Mouse (Mus musculus) hindbrain, embryonic 13.5 days (tissue): ENCODE measurements around the gene Parva. TPM values are rescaled to one million over a fixed set of nuclear protein-coding genes. Genes with fewer than 3 reads are reported as not detected.

Experiments
- ATAC-seq: fragments of 200-750 bp; cut with Nextera tagmentation; 2 replicates; pipeline ENCODE4 v1.8.0; 2017; ENCODE audit warnings: moderate TSS enrichment; ENCODE audit not compliant: low FRiP score
- H3K27ac ChIP-seq: fragments of 300-500 bp; sonication (generic); 2 replicates; pipeline ENCODE4 v1.5.1; 2015; ENCODE audit warnings: inconsistent platforms, mild to moderate bottlenecking, moderate library complexity
- H3K27me3 ChIP-seq: fragments of 300-500 bp; sonication (generic); 2 replicates; pipeline ENCODE4 v1.6.1; 2015; ENCODE audit warnings: mild to moderate bottlenecking, inconsistent platforms
- H3K36me3 ChIP-seq: fragments of 300-500 bp; sonication (generic); 2 replicates; pipeline ENCODE4 v1.6.1; 2015; ENCODE audit warnings: mild to moderate bottlenecking, inconsistent platforms
- H3K4me1 ChIP-seq: fragments of 300-500 bp; sonication (generic); replicated peaks from 2 replicates; pipeline ENCODE4 v1.6.1; 2015; ENCODE audit warnings: inconsistent platforms
- H3K4me2 ChIP-seq: fragments of 300-500 bp; sonication (generic); 2 replicates; pipeline ENCODE4 v1.6.1; 2015; ENCODE audit warnings: inconsistent platforms, mild to moderate bottlenecking, moderate library complexity
- H3K4me3 ChIP-seq: fragments of 300-500 bp; sonication (generic); 2 replicates; pipeline ENCODE4 v1.5.1; 2015; ENCODE audit warnings: mild to moderate bottlenecking, inconsistent platforms
- H3K9ac ChIP-seq: fragments of 300-500 bp; sonication (generic); 2 replicates; pipeline ENCODE4 v1.6.1; 2015; ENCODE audit warnings: mild to moderate bottlenecking, inconsistent platforms
- H3K9me3 ChIP-seq: fragments of 300-500 bp; sonication (generic); 2 replicates; pipeline ENCODE4 v1.6.1; 2016; ENCODE audit warnings: inconsistent platforms
- WGBS: fragments of 180-500 bp; shearing (Covaris S2); methylation state at CpG from one replicate; pipeline ENCODE4 v1.1.7; 2015; 5-methylcytosine and 5-hydroxymethylcytosine counted together
- polyA plus RNA-seq: library from polyadenylated mRNA; unstranded; fragments of >200 nt; fragmentation: Nextera tagmentation; extraction: Ambion mirVana; gene quantifications from 2 replicates; pipeline ENCODE4 v1.2.1, GENCODE M21; 2015

Parva gene
- 30.8 and 31.0 TPM in 2 replicates for polyA plus RNA-seq

DNA sequence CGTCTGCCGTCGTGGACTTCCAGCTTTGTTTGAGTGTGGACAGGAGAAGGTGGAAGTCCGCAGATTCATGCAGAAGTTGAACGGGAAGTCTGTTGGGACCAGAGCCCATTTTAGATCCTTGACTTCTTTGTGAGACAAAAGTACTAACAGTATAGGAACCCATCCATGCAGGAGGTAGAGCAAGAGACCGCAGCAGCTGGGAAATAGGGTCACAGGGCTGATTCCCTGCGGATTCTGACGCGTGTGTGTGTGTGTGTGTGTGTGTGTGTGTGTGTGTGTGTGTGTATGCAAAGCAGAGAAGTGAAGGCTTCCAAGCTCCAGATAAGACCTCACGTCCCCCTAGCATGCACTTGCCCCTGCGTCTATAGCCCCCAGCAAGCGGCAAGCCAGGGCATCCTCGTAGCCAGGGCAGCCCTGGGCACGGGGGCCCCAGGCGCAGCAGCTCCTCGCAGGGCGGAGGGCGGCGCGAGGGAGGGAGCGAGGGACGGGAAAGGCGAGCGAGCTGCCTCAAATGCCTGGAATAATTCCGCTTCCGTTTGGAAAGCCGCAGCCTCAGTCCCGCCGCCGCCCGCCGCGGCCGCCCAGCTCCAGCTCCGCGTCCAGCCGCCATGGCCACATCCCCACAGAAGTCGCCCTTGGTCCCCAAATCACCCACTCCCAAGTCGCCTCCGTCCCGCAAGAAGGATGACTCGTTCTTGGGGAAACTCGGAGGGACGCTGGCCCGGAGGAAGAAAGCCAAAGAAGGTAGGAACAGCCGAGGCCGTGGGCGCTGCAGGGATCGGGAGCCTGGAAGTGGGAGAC, at the start of gene Parva:
Gene Parva (plus strand): TSS at position 149 of the 801 bp plus-strand sequence.
- H3K4me2 ChIP-seq: peak within 1 kb of the TSS; percentile 94
- peak within 1 kb of the TSS; percentile 58 for H3K4me3 ChIP-seq
- H3K4me1 ChIP-seq: peaks cover 18% of the 10 kb centered on the region
- peaks cover 23% of the 10 kb centered on the region; the same call in 1 of the 2 replicates for H3K27me3 ChIP-seq
- WGBS: under 1% methylated on average over 47 of the region's 49 CpGs
- H3K9me3 ChIP-seq: no peaks in the 10 kb centered on the region
- peak within 1 kb of the TSS; percentile 78 for H3K9ac ChIP-seq
- no peaks in the 10 kb centered on the region for H3K36me3 ChIP-seq
- peak within 1 kb of the TSS; percentile 87 for H3K27ac ChIP-seq
- peak; percentile 84 for ATAC-seq

DNA sequence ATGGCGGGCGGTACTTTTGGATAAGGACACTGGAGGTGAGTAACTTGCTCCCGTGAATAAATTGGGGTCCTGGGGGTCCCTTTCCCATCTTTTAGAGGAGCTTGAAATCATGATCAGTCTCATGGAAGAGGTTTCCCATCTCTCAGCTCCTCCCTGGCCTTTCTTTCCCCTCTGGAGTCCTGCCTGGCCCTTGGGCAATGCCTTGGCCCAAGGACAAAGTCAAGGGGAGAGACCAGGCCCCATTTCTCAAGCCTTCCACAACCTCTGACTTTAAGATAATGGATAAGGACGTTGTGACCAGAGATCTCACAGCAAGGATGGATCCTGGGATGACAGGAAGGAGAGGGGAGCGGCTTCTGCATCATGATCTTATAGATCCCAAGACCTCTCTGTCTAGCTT, 49.2 kb upstream of the Parva start:
- Histone ChIP-seq H3K4me3 (no peak overlapping the region), H3K27me3 (peaks cover 4% of the 10 kb centered on the region; the same call in 1 of the 2 replicates), H3K27ac (no peak overlapping the region), H3K9me3 (no peaks in the 10 kb centered on the region), H3K9ac (no peak overlapping the region), H3K4me2 (no peak overlapping the region), H3K36me3 (no peaks in the 10 kb centered on the region), H3K4me1 (no peaks in the 10 kb centered on the region)
- no peak for ATAC-seq
- WGBS: 86% methylated on average over 5 of the region's 5 CpGs

DNA sequence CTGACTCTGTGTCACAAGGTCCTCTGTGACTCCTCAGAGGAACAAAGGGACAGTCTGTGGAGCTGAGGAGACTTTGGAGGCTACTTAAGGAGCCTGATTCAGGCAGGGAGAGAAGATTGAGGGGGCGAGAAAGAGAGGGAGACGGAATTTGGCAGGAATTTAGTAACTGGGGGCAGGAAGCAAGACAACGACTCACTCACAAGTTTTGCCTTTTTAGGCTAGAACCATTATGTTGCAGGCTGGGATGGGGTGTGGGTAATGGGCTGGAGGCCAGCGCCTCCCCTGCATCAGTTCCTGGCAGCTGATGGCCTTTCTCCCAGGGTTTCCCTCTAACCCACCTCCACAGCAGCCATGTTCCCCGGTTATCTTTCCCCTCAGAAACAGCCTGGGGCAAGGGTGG, 48.8 kb upstream of the Parva start:
- WGBS: 90% methylated on average over 5 of the region's 5 CpGs
- no peak overlapping the region for H3K4me3 ChIP-seq

DNA sequence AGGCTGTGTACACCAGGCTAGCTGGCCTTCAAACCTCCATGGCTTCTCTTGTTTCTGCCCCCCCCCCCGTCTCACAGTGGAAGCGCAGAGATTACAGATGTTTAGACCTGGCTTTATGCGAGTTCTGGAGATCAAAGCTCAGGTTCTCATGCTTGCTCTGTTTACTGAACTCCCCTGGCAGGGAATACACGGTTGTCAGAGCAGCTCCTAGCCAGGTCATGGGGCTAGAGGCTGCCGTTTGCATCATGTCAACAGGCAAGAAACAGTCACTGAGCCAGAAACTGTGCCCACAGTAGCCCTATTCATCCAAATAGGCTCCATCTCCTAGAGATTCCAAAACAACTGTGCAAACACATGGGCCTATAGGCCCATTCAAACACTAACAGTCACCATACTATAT, 40.8 kb upstream of the Parva start:
- 74% methylated on average over 5 of the region's 5 CpGs for WGBS
- H3K4me1 ChIP-seq: peaks cover 24% of the 10 kb centered on the region
- H3K9ac ChIP-seq: no peak overlapping the region
- H3K4me2 ChIP-seq: no peak overlapping the region
- H3K9me3 ChIP-seq: no peaks in the 10 kb centered on the region
- no peak for ATAC-seq
- H3K4me3 ChIP-seq: no peak overlapping the region
- no peak overlapping the region for H3K27ac ChIP-seq
- H3K27me3 ChIP-seq: no peaks in the 10 kb centered on the region
- no peaks in the 10 kb centered on the region for H3K36me3 ChIP-seq

More for the DNA sequence above, 48.8 kb upstream of the Parva start:
- ATAC-seq: no peak
- Histone ChIP-seq H3K27me3 (peaks cover 4% of the 10 kb centered on the region; the same call in 1 of the 2 replicates), H3K36me3 (no peaks in the 10 kb centered on the region), H3K4me2 (no peak overlapping the region), H3K9ac (no peak overlapping the region), H3K9me3 (no peaks in the 10 kb centered on the region), H3K4me1 (no peaks in the 10 kb centered on the region), H3K27ac (no peak overlapping the region)

DNA sequence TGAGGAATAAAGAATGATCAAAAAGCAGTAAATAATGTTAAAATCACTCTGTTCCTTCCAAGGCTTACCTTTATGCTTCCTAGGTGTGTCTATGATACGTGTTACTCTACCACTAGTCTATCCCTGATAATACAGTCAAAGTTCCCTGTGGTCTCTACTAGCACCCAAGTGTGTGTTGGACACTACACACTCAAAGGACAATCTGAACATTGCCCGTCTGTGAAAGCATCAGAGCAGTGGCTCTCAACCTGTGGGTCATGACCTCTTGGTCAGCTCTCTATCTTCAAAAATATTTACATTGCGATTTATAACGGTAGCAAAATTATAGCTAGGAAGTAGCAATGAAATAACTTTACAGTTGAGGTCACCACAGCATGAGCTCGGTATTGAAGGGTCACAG, 39.4 kb upstream of the Parva start:
- no peaks in the 10 kb centered on the region for H3K9me3 ChIP-seq
- no peaks in the 10 kb centered on the region for H3K27me3 ChIP-seq
- no peak overlapping the region for H3K9ac ChIP-seq
- no peak overlapping the region for H3K27ac ChIP-seq
- no peak overlapping the region for H3K4me3 ChIP-seq
- peaks cover 35% of the 10 kb centered on the region for H3K4me1 ChIP-seq
- no peak overlapping the region for H3K4me2 ChIP-seq
- WGBS: 87% methylated on average over 5 of the region's 5 CpGs
- ATAC-seq: no peak
- no peaks in the 10 kb centered on the region for H3K36me3 ChIP-seq

DNA sequence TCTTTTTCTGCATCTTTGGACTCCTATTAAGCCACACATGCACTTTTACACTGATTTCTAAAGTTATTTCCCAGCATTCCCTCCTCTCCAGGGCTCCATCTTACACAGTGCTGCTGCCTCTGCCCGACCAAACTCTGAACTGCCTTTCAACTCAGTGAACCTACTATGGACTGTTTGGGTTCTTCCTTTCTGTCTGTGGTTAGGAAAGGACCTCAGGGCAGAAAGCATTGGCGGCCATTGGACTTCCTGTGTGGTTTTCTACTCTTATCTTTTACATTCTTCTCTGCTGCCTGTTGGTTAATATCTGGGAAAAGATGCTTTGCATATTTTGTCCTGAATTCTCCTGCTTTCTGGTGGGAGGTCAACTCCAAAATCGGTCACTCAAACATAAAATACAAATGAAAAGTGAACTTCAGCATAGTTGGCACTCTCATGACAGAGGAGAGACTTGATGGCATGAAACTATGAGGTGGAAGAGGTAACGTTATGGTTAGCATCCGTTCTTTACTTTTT, 38.9 kb upstream of the Parva start:
- no peak overlapping the region for H3K27ac ChIP-seq
- H3K4me2 ChIP-seq: no peak overlapping the region
- H3K27me3 ChIP-seq: no peaks in the 10 kb centered on the region
- ATAC-seq: no peak
- H3K9me3 ChIP-seq: no peaks in the 10 kb centered on the region
- 89% methylated on average over 5 of the region's 5 CpGs for WGBS
- H3K4me3 ChIP-seq: no peak overlapping the region
- no peak overlapping the region for H3K9ac ChIP-seq
- no peaks in the 10 kb centered on the region for H3K36me3 ChIP-seq
- H3K4me1 ChIP-seq: peaks cover 35% of the 10 kb centered on the region

DNA sequence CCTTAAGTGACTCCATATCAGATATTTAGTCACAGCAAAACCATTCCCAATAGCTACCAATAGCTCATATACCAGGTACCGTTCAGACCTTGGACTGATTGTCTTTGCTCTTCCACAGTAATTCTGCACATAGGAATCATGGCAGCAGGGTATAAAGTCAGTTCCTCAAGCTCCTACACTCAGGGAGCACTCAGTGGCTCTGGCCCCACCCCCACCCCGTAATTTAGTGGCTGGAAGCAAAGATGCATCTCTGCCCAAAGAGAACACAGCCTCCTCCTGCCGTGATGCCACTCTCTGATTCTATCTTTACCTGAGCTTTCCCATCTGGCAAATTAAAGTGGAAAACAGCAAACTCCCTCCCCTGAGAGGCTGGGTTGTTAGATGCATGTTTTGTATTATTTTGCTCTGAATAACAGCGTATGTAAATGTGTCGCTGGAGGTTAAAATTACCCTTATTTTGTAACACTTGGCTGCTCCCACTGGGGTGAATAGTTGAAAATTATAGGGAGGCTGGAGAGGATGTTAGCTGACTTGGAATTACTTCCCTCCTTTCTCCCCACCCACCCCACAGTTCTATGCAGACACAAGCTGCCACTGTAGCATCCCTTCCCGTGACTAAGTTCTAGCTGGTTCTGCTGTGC, 37.6 kb upstream of the Parva start:
- H3K4me1 ChIP-seq: peaks cover 35% of the 10 kb centered on the region
- H3K36me3 ChIP-seq: no peaks in the 10 kb centered on the region
- no peaks in the 10 kb centered on the region for H3K27me3 ChIP-seq
- 35% methylated on average over 6 of the region's 6 CpGs for WGBS
- peak overlapping the region; percentile 88 for H3K27ac ChIP-seq
- no peak overlapping the region for H3K4me3 ChIP-seq
- H3K4me2 ChIP-seq: peak overlapping the region; percentile 13; the same call in 1 of the 2 replicates
- no peak overlapping the region for H3K9ac ChIP-seq
- no peaks in the 10 kb centered on the region for H3K9me3 ChIP-seq
- peak; percentile 65 for ATAC-seq

DNA sequence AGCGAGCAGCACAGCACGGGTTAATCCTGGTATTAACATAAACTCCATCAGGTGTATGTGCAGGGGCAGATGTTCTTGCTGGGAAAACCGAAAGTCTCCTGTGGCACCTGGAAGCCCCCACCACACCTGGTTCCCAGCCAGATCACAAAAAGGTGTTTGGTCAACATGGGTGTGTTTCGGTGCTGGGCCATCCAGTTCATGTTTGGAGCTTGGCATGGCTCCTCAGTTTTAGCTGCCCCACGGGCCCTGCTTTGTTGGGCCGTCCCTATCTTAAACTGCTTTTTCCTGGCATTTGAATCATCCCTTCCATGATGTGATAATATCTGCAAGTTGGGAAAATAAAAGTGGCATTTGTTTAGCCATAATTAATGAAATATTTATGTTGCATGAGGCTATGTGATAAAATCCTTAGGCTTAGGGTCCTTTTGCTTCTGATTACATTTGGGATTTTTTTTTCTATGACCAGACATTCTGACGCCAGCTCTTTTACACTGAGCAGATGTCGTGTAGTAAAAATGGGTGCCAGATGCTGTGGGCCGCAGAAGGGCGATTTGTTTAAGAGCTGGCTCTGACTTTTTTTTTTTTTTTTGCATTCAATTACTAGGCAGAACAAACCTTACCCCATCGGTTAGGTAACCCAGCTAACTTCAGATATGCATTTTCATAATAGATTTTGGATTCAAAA, 36.9 kb upstream of the Parva start:
- 30% methylated on average over 11 of the region's 11 CpGs for WGBS
- H3K4me3 ChIP-seq: no peak overlapping the region
- H3K27me3 ChIP-seq: no peaks in the 10 kb centered on the region
- no peaks in the 10 kb centered on the region for H3K36me3 ChIP-seq
- peak overlapping the region; percentile 88 for H3K27ac ChIP-seq
- peak overlapping the region; percentile 13; the same call in 1 of the 2 replicates for H3K4me2 ChIP-seq
- peaks cover 35% of the 10 kb centered on the region for H3K4me1 ChIP-seq
- ATAC-seq: peak; percentile 29; the same call in 1 of the 2 replicates
- H3K9me3 ChIP-seq: no peaks in the 10 kb centered on the region
- H3K9ac ChIP-seq: no peak overlapping the region

DNA sequence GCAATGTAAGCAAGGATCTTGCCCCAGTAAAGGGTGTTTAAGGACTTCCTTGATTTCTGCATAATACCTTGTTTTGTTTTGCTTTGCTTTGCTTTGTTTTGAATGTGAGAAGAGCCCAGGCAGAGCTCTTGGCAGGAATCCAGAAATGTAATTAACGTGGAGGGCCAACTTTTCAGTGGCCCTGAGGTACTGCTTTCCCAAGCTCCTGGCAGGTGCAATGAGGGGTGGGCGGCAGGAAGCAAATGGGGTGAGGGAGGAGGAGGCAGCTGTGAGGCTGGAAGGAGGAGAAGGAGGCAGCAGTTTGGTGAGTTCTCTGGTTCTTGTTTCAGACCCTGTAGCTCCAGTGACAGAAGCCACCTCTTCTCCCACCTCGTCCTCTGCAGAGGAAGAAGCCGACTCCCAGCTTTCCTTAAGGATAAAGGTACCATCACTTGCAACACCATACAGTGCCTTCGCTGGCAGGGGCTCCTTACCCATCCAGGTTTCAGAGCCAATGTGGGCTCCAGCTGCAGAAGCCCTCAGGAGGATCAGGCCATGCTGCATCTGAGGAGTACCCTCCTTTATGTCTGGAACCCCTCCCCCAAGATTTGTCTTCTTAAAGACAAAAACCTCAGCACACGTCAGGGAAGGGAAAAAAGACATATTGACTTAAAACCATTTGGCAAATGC, 36.2 kb upstream of the Parva start:
- Histone ChIP-seq H3K36me3 (no peaks in the 10 kb centered on the region), H3K27ac (peak overlapping the region; percentile 88), H3K4me3 (no peak overlapping the region), H3K9ac (no peak overlapping the region), H3K9me3 (no peaks in the 10 kb centered on the region), H3K4me2 (peak overlapping the region; percentile 23; the same call in 1 of the 2 replicates), H3K27me3 (0 out of 2 replicates have a peak, but pooled peaks cover 2% of the 10 kb centered on the region), H3K4me1 (peaks cover 35% of the 10 kb centered on the region)
- ATAC-seq: peak; percentile 24; the same call in 1 of the 2 replicates
- WGBS: 25% methylated on average over 6 of the region's 6 CpGs

DNA sequence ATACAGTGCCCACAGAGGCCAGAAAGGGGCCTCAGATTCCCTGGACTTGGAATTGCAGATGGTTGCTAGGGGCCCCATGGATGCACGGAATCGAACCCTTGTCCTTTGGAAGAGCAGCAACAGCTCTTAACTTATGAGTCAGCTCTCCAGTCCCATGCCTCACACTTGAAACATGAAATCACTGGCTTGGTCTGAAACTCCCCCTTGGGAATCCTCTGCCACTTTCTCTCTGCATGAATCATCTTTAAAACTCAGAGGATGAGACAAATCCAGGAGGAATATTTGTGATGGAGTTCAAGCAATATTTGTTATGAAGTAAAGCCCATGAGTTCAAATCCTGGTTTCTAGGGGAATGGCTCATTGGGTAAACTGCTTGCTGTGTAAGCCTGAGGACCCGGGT, 29.5 kb upstream of the Parva start:
- Histone ChIP-seq H3K27me3 (0 out of 2 replicates have a peak, but pooled peaks cover 2% of the 10 kb centered on the region), H3K4me2 (no peak overlapping the region), H3K36me3 (no peaks in the 10 kb centered on the region), H3K4me3 (no peak overlapping the region), H3K9ac (no peak overlapping the region), H3K4me1 (no peaks in the 10 kb centered on the region), H3K27ac (no peak overlapping the region), H3K9me3 (no peaks in the 10 kb centered on the region)
- no peak for ATAC-seq
- 93% methylated on average over 3 of the region's 3 CpGs for WGBS

DNA sequence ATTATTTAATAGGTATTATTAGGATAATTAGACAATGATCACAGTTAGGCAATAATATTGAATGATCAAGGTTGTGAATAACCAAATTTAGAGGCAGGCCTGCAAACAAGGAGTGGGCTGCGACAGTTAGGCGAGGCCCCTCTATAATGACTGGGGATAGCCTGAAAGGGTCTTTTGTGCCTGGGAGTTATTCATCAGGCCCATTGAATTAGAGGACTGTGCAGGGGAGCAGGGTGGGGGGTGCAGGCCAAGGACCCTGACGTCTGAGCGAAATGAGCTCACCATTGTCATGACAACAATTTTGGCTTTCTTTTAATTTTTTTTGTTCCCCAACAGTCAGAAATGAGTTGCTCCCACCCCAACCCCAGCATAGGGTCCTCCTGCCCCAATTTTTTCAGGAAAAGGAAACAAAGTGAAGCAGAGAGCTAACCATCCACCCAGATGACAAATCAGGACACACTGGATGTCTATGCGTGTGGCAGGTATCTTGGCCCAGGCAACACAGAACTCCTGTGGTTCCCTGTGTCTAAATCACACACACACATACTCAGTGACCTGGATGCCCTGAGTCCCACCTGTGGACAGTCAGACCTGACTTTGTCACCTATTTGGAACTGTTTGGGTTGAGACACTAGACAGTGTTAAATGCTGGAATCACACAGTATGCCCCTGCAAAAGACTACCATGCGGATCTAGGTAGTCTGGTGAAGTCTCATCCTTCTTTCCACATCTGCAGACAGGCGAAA, 27.7 kb upstream of the Parva start:
- H3K4me3 ChIP-seq: no peak overlapping the region
- H3K27me3 ChIP-seq: peaks cover 2% of the 10 kb centered on the region; the same call in 1 of the 2 replicates
- peak; percentile 52; the same call in 1 of the 2 replicates for ATAC-seq
- no peak overlapping the region for H3K4me2 ChIP-seq
- H3K27ac ChIP-seq: 0 out of 2 replicates have a peak overlapping the region, but pooled peaks have one; percentile 25
- no peak overlapping the region for H3K9ac ChIP-seq
- WGBS: 34% methylated on average over 7 of the region's 7 CpGs
- no peaks in the 10 kb centered on the region for H3K4me1 ChIP-seq
- H3K9me3 ChIP-seq: no peaks in the 10 kb centered on the region
- H3K36me3 ChIP-seq: no peaks in the 10 kb centered on the region
